Mouse (Mus musculus) retina, postnatal 7 days (tissue): Measurements from ENCODE around the gene Ms4a15.

Experiments used
- DNase-seq: peaks from one replicate; pipeline ENCODE4 v3.0.0-alpha.2; 2012; ENCODE audit warnings: low read depth, low spot score

The Ms4a15 gene

DNA sequence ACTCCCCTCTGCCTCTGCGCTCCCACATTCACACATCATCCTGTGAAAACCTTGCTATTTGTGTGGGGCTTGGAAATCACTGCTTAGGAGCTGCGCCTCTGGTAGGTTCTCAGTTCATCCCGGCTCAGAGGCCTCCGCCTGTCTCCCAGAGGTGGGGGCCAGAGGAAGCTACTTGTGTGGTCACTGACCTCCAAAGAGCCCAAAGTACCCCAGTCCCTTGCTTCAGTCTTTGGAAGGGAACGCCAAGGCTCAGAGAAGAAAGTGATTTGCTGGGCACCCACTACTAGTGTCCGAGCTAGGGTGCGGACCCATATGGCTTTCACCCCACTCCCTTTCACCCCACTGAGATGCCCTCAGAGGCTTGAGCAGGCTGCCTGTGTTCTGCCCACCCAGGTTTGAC, at the start of gene Ms4a15:
Ms4a15 (minus strand) TSS at position 101 of the 400 bp plus-strand sequence.
- no peak for DNase-seq

DNA sequence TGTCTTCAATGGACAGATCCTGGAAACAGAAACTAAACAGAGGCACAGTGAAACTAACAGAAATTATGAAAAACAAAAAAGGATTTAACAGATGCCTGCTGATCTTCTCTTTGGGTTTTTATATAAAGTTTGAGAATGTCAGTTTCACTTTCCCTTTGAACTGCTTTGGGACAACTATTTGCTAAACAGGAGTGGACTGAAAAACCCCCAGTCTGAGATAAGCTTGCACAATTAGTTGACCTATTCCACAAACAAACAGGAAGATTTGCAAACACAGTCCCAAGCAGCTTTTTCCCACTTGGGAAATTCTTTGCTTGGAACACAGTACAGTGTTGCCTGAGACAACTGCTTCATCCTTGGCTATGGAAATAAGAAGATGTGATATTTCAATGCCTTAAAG, 44.5 kb upstream of the Ms4a15 start:
- no peak for DNase-seq

DNA sequence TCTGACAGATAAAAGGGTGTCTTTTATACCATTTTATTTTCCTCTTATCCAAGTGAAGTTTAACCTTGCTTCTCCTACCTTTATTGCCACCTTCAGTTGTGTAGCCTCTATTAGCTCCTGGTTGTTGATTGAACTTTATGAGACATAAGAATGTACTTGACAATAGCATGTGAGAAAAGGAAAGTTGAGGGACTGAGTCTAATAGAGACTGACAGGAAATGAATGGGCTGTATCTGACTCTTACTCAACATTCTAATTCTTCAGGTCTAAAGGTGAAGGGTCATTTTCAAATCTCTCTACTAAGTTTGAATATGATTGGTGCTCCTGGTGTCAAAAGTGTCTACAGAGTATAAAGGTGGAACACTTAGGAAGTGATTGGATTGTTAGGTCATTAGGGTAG, 29.3 kb upstream of the Ms4a15 start:
- no peak for DNase-seq

DNA sequence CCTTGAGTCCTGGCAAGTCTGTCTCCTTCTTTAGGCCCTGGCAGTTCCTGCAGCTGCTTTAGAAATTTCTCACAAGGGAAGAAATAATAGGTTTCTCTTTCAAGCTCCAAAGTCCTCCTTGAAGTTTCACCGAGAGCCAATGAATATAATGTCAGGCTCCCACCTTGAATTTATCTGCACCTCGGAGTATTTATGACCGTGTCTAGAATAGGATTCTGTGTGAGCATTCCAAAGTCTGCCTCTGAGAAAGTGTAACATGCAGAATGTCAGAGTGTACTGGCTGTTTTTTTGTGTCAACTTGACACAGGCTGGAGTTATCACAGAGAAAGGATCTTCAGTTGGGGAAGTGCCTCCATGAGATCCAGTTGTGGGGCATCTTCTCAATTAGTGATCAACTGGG, 24.8 kb upstream of the Ms4a15 start, which contains the start of gene Ms4a18:
Ms4a18 (minus strand) TSS at position 141 of the 400 bp plus-strand sequence.
- no peak for DNase-seq

DNA sequence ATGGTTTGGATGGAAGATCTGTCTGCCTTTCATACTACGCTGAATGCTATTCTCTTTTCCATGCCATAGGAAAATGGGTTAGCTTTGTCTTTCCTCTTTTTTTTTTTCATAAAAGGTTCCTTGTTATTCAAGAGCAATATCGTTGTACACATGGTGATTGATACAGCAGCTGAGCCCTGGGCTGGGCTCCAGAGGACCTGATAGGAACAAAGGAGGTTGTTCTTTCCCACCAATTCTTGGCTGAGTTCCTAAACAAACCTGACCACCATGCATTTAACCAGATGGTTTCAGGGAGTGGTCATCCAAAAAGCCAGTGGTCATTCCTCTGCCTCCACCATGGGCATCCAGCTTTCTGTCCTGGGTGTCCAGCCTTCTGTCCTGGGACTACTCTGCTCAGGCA, 24.2 kb upstream of the Ms4a15 start:
- no peak for DNase-seq

DNA sequence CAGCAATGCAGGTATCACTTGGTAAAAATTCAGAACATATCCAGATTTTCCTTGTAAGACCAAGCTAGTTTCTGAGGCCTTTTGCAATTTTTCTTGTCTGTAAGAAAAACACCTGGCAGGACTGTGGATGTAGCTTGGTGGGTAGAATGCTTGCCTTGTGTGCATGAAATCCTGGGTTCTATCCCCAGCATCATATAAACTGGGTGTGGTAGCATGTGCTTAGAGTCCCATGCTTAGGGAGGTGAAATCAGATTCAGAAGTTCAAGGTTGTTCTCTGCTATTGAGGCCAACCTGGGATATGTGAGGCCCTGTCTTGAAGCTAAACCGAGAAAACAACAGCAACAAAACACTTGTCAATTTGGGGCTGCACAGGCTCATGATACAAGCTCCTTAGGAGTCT, 22.9 kb upstream of the Ms4a15 start:
- DNase-seq = no peak

DNA sequence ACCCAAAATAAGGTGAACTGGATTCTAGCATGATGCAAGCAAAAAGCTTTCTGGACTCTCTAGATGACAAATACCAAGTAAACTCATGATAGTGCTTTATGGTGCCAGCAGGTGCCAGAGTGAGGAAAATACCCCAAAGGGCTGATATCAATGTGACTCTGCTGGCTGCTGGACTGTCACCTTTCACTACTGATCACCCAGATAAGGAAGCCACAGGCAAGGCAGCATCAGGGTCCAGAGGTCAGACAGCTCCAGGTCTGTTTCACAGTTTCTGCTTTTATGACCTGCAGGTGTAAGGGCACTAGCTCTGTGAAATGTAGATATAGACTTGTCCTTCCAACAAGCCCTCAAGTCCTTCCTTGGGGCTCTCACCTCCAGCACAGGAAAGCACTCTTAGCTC, 22.4 kb upstream of the Ms4a15 start:
- no peak for DNase-seq

DNA sequence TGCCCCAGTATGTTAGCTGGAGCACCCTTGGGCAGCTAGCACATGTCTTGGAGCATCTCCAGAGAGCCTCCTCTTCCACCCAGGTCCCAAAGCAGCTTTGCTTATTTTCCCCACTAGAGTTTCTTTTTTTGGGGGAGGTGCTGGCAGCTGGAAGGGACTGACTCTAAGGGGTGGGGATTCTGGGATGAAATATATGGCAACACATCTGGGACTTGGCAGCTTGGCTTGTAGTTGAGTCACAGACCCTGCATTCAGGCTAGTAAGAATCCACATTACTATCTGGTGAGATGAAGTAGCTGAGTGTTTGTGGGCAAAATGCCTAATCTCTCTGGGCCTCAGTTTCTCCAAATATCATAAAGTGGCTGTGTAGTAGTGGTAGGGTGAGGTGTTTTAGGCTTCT, 1.1 kb downstream of the Ms4a15 start:
- no peak for DNase-seq

DNA sequence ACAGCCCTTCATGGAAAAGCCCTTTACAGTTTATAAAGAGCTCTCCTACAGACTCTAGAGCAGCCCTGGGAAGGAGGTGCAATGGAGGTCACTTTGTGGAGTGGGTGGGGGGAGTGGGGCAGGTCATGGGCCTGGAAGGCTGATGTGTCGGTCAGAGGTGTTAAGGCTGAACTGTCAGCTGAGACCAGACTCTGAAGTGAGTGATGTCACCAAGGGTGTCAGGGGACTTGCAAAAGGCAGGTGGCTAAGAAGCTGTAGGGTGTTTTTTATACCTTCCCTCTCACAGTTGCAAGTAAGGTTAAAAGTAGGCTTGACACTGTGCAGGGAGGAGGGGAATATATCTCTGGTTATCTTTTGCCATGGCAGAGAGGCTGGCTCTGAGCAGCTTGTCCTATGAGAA, 2.3 kb downstream of the Ms4a15 start:
- DNase-seq = no peak

DNA sequence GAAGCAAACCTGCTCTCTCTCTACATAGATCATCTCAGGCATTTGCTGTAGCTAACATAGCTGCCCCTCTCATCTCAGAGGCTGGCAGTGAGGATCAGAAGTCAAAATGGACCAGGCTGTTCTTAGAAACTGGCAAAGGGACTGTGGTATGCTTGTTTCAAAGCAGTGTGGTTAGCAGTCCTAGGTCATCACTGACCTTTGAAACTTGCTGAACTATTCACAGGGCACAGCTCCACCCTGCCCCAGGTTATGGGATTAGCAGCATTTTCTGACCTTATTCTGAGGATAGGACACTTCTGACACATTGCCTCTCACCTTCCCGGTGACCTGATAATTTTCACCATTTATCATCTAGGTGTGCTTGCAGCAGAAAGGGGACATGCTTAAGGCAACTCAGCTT, 4.5 kb downstream of the Ms4a15 start:
- DNase-seq = no peak

DNA sequence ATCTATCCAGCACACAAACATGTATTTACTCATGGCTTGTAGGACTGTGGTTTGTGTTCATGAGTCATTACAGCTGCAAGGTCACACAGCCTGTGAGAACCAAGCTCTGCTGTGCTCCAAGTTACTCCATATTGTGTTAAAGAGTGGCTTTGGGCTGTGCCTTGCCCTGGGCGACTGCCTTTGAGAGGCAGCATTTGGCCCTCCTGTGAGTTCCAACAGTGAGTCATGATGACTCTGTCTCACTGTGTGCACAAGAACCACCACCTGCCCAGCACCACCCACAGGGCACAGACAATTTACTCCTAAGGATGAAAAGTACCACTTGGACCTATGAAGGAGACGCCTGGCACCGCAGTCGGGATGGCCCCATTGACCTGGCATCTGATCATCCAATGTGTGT, 7.2 kb downstream of the Ms4a15 start:
- no peak for DNase-seq

DNA sequence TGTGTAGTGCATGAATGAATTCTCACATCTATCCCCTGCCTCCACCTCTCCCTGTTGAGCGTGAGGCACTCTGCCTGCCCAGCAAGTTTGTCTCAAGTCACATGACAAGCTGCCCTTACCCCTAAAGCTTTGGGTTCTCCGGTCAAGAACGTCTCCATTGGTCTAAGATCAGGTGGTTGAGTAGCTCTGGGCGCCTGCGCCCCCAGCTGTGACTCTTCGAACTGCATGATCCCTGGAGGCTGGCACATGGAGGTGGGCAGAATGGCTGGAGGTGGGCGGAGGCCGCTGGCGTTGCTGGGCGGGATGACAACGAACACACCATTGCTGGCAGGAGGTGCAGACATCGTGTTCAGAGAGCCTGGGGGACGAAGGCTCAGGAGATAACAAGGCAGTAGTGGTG, 8.5 kb downstream of the Ms4a15 start:
- no peak for DNase-seq

DNA sequence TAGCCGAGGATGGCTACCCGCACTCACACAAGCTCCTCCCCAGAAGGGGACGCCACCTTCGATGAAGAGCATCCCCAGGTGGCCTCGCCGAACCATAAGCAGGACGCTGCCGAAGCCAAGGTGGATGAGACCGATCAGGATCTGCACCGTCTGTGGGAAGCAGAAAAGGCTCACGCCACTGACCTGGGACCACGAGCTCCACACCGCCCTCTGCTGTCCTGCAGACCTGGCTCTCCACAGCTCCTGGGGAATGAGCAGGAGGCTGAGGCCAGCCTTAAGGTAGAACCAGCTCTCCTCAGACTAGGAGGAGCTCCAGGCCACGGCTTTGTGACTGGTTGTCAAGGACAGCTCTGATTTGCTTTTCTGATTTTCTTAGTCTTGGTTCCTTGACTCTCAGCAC, 9.9 kb downstream of the Ms4a15 start:
- peak; percentile 17 for DNase-seq

DNA sequence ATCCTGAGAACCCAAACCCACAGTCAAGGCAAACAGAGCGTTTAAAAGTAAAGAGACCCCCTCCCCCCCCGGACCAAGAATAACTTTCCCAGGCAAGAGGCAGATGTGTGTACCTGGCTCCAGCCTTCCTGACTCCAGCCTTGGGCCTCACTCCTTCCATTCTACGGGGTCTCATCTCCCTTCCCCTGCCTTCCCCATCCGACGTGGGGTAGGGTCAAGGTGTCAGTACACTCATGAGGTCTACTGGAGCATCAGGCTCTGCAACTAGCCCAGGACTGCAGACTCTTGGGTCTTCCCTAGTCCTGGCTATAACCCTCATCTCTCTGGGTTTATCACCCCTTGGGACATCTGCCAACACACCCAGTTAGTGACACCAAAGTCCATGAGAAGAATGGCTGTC, 12.8 kb downstream of the Ms4a15 start:
- no peak for DNase-seq

DNA sequence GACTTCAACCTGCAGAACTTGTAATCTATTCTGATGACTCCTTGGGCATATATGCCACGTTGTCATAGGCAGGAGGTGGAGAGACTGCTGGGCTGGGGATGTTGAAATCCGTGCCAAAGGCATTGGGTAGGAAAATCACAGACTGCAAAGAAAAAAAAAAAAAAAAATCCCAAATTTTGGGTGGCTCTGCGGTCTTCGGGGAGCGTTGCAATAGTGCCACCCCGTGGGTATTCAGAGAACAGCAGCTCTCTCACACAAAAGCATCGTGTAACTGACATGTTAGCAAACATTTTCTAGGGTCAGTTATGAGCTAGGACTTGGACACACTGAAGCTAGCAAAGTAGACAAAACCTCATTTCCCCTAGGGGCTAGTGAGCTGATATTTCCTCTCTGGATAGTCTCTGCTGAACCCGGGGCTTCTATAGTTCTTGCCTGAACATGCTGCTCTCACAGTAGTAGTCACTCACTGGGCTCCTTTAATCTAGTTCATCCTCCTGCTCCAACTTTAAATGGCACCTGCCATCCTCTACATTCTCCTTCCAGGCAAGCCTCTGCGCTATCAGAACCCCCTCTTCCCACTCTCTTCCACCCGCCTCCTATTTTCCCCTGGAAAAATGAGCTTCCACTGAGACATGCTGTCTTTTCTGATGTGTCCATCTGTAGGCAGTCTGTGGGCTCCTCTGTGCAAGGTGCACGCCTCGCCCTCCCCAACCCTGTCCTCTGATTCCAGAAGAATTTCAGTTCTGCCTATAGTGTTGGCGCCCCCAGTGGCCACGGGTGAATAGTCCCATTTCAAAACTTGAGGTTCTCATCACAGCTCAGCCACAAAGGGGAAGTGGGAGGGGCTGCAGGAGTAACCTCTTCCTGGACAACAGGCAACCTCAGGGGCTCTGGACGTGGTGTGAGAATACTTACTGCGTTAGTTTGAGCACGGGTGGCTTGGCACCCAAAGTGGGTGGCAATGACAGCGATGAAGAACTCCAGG, 13.6 kb downstream of the Ms4a15 start:
- DNase-seq = peak; percentile 38

DNA sequence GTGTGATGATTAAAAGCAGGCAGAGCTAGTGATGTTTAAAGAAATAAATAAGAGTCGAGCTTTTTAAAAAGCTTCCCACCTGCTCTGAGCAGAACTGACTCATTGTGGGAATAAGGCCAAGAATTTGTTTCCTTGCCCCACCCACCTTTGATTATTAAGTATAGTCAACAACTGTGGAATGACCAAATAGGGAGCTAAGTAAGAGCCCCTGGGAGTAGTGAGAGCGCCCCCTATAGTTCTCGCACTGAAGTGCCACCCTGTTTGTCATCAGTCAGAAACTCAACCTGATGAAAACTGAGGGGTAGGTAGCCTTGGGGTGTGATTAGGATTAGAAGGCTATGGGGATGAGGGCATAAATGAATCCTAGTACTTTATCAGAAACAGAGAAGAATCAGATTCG, 16.7 kb downstream of the Ms4a15 start:
- no peak for DNase-seq

DNA sequence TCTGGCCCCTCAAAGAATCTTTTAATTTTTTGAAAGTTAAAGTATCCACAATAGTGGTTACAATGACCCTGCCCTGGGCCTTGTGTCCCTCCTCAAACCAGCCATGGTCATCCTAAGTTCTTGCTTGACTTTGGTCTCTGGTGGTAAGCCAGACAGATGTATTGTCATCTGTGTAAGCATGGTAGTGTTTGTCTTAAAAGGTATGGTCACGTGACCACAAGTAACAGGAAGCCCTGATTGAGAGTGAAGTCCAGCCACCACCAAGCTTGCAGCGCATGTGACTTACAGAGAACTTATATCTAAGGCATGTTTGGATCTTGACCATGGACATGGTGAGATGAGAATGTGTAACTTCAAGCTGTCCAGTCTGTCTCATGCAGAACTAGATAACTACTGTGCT, 17.9 kb downstream of the Ms4a15 start:
- DNase-seq = no peak

DNA sequence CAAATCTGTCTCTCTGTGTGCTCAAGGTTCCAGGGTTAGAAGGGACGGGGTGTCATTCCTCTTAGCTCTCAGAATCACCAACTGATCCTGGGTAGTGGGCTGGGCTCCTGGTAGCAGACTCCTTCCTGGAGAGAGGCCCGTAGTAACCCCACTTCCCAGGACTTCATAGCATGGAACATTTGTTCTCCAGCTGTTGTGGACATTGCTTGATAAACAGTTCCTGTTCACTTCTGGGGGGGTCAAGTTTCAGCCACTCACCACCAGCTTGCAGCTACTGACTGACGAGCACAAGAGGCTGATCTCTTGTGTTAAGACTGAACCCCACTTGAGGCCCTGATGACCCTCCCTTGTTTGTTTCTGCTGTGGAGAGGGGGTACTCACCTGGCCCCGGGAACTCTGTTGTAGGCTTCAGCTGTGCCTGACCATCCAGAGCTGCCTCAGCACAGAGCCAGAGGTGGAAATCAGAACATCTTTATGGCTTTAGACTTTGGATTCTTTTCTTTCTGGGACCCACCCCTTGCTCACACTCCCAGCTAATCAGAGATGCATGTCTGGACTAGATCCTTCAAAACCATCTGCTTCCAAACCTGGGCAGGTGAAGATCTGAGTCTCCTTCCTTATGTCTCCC, 18.7 kb downstream of the Ms4a15 start, which contains the start of gene Ms4a10:
Ms4a10 (minus strand) TSS at position 433 of the 628 bp plus-strand sequence.
- no peak for DNase-seq

DNA sequence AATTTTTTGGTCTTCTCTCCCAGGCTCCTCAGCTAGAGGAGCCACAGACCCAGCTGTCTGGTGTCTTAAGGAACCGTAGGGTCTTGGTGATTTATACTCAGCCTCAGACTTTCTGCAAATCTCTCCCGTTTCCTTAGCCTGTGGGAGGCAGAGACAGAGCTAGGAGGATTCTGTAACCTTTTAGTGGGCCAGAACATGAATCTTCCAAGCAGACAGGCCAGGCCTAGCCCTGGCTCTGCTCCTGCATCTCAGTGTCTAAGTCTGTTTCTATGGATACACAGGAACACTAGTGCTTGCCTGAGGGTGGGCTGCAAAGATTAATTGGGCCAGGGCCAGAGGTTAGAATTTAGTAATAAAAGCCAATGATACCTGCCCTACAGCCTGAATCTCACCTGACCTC, 19.9 kb downstream of the Ms4a15 start:
- no peak for DNase-seq

DNA sequence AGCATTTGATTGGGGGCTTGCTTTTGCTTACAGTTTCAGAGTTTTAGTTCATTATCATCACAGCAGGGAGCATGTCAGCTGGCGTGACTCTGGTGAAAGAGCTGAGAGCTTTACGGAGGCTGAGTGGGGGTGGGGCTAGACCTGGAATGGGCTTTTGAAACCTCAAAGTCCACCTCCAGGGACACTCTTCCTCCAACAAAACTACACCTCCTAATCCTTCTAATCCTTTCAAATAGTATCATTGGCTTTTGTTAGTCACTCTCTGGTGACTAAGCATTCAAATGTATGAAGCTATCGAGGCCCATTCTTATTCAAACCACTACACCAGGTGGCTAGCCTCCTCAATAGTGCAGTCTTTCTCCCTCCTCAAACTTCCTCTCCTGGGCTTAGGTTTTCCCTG, 20.4 kb downstream of the Ms4a15 start:
- no peak for DNase-seq

DNA sequence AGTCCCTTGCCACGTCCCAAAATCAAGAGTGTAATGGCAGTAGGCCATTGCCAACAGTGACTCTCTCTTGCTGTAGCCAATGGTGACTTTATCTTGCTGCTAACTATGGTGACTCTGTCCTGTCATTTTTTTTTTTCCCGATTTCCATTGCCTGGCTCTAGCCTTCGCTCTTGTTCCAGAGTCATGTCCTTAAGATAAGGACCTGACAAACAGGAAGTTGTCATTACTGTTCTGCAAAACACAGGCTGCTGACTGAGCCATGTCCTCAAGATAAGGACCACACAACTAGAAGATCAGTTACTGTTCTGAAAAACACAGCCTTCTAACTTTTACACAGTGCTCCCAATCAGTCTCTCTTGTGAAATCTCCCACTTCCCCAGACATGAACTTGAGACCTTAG, 22.6 kb downstream of the Ms4a15 start:
- no peak for DNase-seq

DNA sequence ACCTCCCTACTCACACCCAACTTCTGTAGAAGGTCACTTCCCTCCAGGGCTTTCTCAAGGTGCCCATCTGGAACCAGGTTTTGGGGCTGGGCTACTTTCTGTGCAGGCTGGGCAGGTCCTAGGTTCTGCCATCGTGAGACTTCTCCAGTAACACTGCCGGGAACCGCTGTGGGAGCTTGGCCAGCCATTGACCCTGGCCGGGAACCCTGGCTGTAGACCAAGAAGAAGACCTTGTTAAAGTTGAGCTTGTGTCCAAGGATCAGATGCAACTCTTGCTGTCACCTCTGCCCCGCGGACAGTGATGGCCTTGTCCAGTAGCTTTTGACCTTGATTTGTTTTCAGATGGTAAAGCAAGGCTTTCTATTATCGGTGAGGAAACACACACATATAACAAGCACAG, 24.5 kb downstream of the Ms4a15 start:
- no peak for DNase-seq

DNA sequence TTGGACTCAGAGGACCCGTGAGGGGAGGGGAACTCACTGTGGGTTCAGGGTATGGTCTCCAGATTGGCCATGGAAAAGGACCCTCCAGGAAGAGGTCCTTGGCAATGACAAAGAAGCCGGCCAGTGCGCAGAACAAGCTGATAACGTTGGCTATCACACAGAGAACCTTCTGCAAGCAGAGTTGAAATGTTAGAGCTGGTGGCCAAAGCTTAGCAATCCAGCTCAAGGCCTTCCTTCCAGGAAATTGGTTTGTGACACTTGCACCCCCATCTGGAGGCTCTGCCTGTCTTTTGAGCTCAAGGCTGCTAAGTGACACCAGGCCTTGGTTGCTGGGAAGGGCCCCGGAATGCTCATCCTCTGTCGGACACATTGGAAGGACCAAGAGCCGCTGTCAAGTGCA, 27.3 kb downstream of the Ms4a15 start:
- DNase-seq = no peak
